Mouse (Mus musculus) c-Kit-positive CD71-positive TER-119-positive erythroid progenitor cells, embryonic 14.5 days (primary cell): ENCODE data around the gene Gm5767.

ENCODE experiments used
- DNase-seq: peaks from one replicate; pipeline ENCODE4 v3.0.0-alpha.2; 2013; ENCODE audit warnings: low spot score

Gm5767 gene

GRCm38 (mm10) chr16:8670041-8671035 lies 10.2 kb upstream of the Gm5767 start:
- no peak for DNase-seq

GRCm38 (mm10) chr16:8671551-8672349 lies 8.8 kb upstream of the Gm5767 start, which contains the start of gene Carhsp1:
Gene Carhsp1, minus strand, starts transcription at chr16:8672155.
- peak; percentile 95 for DNase-seq

DNA sequence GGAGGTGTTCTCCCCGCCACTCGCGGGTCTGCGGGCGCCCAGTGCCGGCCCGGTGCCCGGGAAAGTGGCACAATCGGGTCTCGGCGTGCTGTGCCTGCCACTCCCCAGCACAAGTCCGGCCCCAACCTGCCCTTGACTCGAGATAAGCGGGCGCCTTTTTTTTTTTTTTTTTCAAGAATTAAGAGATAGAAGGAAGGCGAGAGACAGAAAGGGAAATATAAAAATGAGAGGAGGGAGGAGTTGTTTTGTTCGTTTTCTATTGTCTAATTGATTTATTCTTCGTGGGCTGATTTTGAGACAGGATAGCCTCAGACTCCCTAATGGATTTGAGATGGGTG lies 8.3 kb upstream of the Gm5767 start:
- no peak for DNase-seq

GRCm38 (mm10) chr16:8672811-8673210 lies 7.8 kb upstream of the Gm5767 start:
- no peak for DNase-seq

GRCm38 (mm10) chr16:8673343-8673742 lies 7.2 kb upstream of the Gm5767 start:
- no peak for DNase-seq

DNA sequence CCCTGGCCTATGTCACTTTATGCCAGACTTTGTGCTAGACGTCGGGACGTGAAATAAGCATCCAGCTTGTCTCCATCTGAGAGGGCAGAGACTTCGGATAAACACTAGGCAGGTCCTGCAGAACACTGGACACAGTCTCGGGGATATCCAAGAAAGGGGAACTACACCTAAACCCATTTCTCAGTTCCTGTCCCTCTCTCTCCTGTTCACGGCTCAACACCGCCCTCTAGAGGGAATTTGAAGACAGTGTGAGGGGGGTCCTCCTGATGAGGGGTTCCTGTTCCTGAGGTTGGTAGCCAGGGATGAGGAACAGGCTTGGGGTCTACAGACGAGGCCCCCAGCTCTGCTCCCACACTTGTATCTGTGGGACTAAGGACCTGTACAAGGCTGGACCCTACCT lies 6.4 kb upstream of the Gm5767 start:
- DNase-seq, result peak; percentile 77

DNA sequence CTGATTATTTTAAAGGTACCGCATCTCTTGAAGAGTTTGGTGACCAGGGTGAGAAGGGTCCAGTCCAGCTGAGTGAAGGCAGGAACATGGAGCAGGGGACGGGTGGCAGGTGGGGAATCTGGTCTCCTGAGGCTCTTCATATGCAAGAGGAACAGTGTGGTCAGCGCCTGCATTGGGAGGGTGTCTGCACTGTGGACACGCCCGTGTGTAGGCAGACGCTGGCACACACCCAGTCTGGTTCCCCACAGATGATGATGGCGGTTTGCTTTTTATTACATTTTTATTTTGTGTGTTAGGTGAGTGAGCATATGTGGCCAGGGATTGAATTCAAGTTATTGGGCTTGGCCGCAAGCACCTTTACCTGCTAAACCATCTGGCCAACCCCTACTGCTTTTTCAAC lies 5.0 kb upstream of the Gm5767 start:
- DNase-seq, result peak; percentile 65

- peak; percentile 80 for DNase-seq
These were observed 4.3 kb upstream of the Gm5767 start for GRCm38 (mm10) chr16:8676228-8676627.

GRCm38 (mm10) chr16:8676800-8677199 lies 3.8 kb upstream of the Gm5767 start:
- peak; percentile 80 for DNase-seq

DNA sequence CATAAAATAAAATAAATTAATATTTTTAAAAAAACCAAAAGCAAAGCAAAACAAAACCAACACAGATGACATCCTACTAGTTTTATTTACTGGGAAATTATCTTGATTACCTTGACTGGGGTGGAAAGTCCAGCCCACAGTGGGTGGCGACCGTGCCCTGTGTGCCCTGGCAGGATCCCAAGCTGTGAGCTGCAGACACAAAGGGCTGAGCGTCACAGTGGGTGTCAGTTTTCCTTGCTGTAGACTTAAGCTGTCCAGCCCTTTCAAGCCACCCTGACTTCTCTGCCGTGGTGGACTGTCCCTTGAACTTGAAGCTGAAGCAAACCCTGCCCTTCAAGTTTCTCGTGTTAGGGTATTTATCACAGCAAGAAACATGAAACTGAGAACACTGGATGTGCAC lies 2.5 kb upstream of the Gm5767 start:
- DNase-seq, result peak; percentile 51

GRCm38 (mm10) chr16:8678676-8679075 lies 1.9 kb upstream of the Gm5767 start:
- peak; percentile 58 for DNase-seq

GRCm38 (mm10) chr16:8679780-8680179 lies 790 bp upstream of the Gm5767 start:
- DNase-seq, result no peak

DNA sequence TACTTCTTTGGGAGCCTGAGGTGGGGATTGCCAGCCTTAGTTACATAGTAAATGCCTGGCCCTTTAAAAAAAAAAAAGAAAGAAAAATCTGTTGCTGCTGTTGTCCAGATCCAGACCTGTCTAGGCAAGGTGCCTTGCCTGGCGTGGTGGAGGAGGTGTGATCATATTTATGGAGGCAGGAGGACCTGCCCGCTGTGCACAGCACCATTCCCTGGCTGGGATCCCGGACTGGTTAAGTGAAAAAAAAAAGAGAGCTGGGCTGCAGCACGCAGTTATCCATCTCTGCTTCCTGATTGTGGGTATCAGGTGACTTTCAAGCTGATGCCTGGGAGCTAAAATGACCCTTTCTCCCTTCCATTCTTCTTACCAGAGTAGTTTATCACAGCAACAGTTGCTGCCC lies 4.5 kb downstream of the Gm5767 start:
- DNase-seq, result no peak

- peak; percentile 92 for DNase-seq
These were observed 5.7 kb downstream of the Gm5767 start for GRCm38 (mm10) chr16:8686121-8686870.

GRCm38 (mm10) chr16:8686871-8687535 lies 6.4 kb downstream of the Gm5767 start:
- DNase-seq, result peak; percentile 90

DNA sequence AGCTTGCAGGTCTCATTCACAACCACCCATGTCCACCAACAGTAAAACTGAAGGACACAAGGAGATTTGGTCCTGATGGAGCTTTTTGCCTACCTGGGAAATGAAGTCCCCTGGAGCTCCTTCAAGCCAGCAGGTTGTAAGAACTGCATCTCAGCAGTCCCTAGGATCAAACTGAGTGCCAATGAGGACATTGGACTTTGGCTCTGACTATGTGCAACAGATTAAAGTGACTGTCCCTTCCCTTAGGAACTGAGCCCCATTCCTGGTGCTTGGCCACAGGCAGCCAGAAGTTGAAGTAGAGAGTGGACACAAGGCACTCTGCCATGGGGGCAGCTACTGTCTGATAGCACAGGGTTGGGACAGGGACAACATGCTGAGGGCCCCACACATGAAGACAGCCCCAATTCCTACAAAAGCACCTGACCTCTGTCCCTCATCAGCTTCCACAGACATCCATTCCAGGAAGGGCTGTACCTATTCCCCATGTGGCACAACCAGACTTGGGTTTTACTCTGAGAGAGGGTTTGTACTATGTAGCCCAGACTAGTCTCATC lies 7.1 kb downstream of the Gm5767 start:
- peak; percentile 42 for DNase-seq

DNA sequence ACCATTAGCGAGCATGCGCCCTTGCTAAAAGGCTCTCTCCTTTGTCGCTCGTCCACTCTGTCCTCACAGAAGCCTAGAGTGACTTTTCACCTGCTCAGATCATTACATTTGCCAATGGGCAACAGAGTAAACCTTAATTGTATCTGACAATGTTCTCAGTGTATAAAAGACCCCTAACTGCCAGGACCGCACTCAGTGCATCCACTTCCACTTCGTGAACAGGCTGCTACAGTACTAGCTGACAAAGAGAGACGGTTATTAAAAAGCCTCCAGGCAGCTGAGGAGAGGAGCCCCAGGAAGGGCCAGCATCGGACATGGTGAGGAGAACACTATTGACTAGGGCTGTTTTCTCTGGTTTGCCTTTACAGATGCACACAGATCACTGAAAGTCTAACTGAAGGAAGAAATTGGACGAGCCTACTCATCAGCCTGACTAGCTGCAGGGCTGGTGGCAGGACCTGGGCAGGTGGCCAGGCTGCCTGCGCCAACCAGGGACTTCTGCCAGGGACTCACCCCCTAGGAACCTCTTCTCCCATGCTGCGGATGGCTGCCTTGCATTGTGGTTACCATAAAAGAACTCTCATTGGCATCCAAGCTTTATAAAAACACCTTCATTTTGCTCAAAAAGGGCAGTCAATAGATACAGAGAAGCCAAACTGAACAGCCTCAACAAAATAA lies 9.5 kb downstream of the Gm5767 start:
- DNase-seq, result no peak

DNA sequence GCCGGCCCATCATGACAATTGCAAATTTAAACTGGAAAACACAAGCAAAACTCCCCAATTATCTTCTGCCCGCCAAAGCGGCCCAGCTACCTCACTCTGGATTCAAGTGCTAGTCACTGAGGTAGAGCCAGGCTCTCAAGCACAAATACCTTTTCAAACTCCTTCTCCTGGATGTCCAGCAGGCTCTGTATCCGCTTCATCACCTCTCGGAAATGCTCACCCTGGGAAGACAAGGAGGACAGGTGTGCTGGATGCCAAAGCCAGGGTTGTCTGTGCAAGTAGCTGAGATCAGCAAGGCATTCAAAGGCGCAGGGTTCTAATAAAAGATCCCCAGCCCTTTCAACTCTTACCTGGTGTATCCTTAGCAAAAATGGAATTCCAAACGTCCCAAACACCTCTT lies 10.6 kb downstream of the Gm5767 start:
- no peak for DNase-seq

DNA sequence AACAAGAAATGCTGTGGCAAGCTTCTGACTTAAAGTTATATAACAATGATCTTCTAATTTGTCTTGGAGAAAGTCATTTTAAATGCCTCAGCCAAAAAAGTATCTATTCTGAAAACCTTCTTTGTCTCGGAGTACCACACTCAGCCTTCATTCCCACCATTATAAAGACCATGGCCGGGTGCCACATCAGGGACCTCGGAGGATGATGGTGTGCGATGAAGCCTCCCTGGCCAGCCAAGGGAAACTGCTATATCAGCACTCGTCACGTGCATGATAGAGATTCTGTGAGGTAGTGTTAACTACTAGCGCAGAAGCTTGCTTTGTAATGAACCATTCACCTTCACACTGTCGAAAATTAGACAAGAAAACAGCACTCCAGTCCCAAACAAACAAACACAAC lies 19.0 kb downstream of the Gm5767 start:
- DNase-seq, result no peak

DNA sequence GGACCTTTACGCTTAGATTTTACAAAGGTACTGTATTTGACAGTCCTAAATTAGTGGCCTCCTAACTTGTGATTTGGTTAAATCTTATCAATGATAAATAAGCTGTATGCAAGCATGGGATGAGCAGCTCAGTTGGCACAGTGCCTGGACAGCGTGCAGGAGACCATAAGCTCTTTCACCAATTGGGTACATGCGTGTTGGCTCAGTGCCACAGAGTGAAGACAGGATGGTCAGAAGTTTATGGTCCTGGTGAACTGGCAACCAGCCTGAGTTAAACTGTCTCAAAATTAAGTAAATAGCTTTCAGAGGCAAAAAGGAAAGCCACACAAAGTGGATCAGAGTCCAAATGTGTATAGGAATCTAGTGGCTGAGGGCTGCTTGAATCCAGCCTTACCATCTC lies 20.0 kb downstream of the Gm5767 start:
- no peak for DNase-seq

- no peak for DNase-seq
These were observed 31.4 kb downstream of the Gm5767 start for GRCm38 (mm10) chr16:8711998-8712397.
